In genomic region chr5:139811677-139812397, GRCm38 (mm10) we compare ENCODE assay signal across 14 mouse cellular contexts. TPM values are rescaled to one million over a fixed set of nuclear protein-coding genes. Genes with fewer than 3 reads are reported as not detected.
A peak's percentile ranks its signal among the peaks of the same experiment; 100 is the strongest.
DNase-seq lines count a peak whose midpoint lies in the region; ATAC-seq and TF ChIP-seq lines count a peak whose summit lies in the region.
"Had no signal": no experiment of that assay in that cellular context is flagged by ENCODE, and none has a peak within 500 bp of the region (broad histone marks: within the 10 kb centered on the region; RNA-seq: fewer than 3 reads in every experiment).

No protein-coding gene starts in this region.

- H3K9ac ChIP-seq in kidney, embryonic 15.5 days: no peak overlapping the region
- H3K9ac ChIP-seq in liver, embryonic 16.5 days (ENCODE audit: low read depth, low read length): peak overlapping the region; percentile 40
- H3K9ac ChIP-seq: lung, embryonic 15.5 days had no signal

- ATAC-seq in kidney, embryonic 15.5 days (replicated peaks; ENCODE audit: low FRiP score): no peak
- peak; percentile 60 for ATAC-seq in G1E (ENCODE audit: extremely low read depth, insufficient number of reproducible peaks, low FRiP score, poor library complexity, severe bottlenecking)
- ATAC-seq in common myeloid progenitor, adult 5-6 weeks (replicated peaks; ENCODE audit: low read depth, poor library complexity, severe bottlenecking): peak; percentile 45; the same call in 1 of the 2 replicates
- ATAC-seq in liver, embryonic 16.5 days (ENCODE audit: low read depth): peak; percentile 50

- H3K4me2 ChIP-seq in kidney, embryonic 15.5 days: no peak overlapping the region
- no peak overlapping the region for H3K4me2 ChIP-seq in liver, embryonic 16.5 days (ENCODE audit: low read depth, low read length)
- H3K4me2 ChIP-seq: lung, embryonic 15.5 days had no signal

- H3K27ac ChIP-seq in kidney, embryonic 15.5 days: no peak overlapping the region
- 0 out of 2 replicates have a peak overlapping the region, but pooled peaks have one; percentile 26 for H3K27ac ChIP-seq in liver, embryonic 16.5 days (ENCODE audit: low read length)
- H3K27ac ChIP-seq: lung, embryonic 15.5 days had no signal

- no peaks in the 10 kb centered on the region for H3K36me3 ChIP-seq in kidney, embryonic 15.5 days
- peaks cover 11% of the 10 kb centered on the region for H3K36me3 ChIP-seq in G1E (replicated peaks)
- no peaks in the 10 kb centered on the region for H3K36me3 ChIP-seq in liver, embryonic 16.5 days (ENCODE audit: control insufficient read depth, insufficient read depth)
- H3K36me3 ChIP-seq: lung, embryonic 15.5 days had no signal

- H3K4me3 ChIP-seq in kidney, embryonic 15.5 days (replicated peaks): no peak overlapping the region
- peak overlapping the region; percentile 47; the same call in 1 of the 2 replicates for H3K4me3 ChIP-seq in G1E (ENCODE audit: low read depth, low read length)
- H3K4me3 ChIP-seq in liver, embryonic 16.5 days (ENCODE audit: low read depth, low read length): no peak overlapping the region
- H3K4me3 ChIP-seq: lung, embryonic 15.5 days had no signal

- WGBS in kidney, embryonic 15.5 days: 74% methylated on average over 15 of the region's 15 CpGs
- 46% methylated on average over 15 of the region's 15 CpGs for WGBS in liver, embryonic 16.5 days (ENCODE audit: insufficient replicate concordance)

- TF ChIP-seq CTCF in G1E (IDR thresholded peaks at IDR 0.05; ENCODE audit: low read depth, low read length): no peak

- H3K4me1 ChIP-seq in kidney, embryonic 15.5 days: peaks cover 13% of the 10 kb centered on the region; the same call in 1 of the 2 replicates
- peaks cover 68% of the 10 kb centered on the region for H3K4me1 ChIP-seq in G1E (ENCODE audit: insufficient read depth, low read depth, low read length)
- H3K4me1 ChIP-seq in liver, embryonic 16.5 days (ENCODE audit: control insufficient read depth, low read depth, low read length): peaks cover 45% of the 10 kb centered on the region

- peak; percentile 57 for DNase-seq in kidney, adult 9 months
- DNase-seq in G1E (ENCODE audit: low spot score): peak; percentile 47
- no peak for DNase-seq in layer of hippocampus, postnatal 10 days (ENCODE audit: low spot score in 2 of 2)
- DNase-seq in T-cell, adult 2 months (ENCODE audit: low spot score): no peak
- DNase-seq in adrenal gland, adult 2 months: no peak
- DNase-seq: cerebellum, adult 11-12 months had no signal

- H3K27me3 ChIP-seq in kidney, embryonic 15.5 days: peaks cover 21% of the 10 kb centered on the region
- H3K27me3 ChIP-seq in G1E (ENCODE audit: insufficient read depth, low read length): no peaks in the 10 kb centered on the region; the same call in 1 of the 2 replicates
- H3K27me3 ChIP-seq in liver, embryonic 16.5 days (ENCODE audit: control insufficient read depth, insufficient read depth, low read depth, low read length): peaks cover 3% of the 10 kb centered on the region

- H3K9me3 ChIP-seq in kidney, embryonic 15.5 days (replicated peaks): no peaks in the 10 kb centered on the region
- H3K9me3 ChIP-seq in G1E (replicated peaks): peaks cover 9% of the 10 kb centered on the region
- no peaks in the 10 kb centered on the region; the same call in 1 of the 2 replicates for H3K9me3 ChIP-seq in liver, embryonic 16.5 days (replicated peaks; ENCODE audit: control insufficient read depth, low read length)
- H3K9me3 ChIP-seq: lung, embryonic 15.5 days had no signal

RNA-seq across cellular contexts. Expression of gene Tmem184a, which starts 7.9 kb away (rescaled TPM):
- 5.8 and 7.2 TPM in 2 replicates for polyA plus RNA-seq in kidney, embryonic 15.5 days (2015; fragmentation: Nextera tagmentation; extraction: Ambion mirVana)
- total RNA-seq in G1E (2014; fragmentation: Nextera tagmentation): 2.4 and 3.4 TPM in 2 replicates
- 1.0 and 1.3 TPM in 2 replicates for total RNA-seq in G1E (2017)
- 4.2 and 5.7 TPM in 2 replicates for polyA plus RNA-seq in G1E (2012)
- total RNA-seq in common myeloid progenitor, adult 5-6 weeks (2017): 0.14 TPM in 1 of 2 replicates, not detected in the other
- polyA plus RNA-seq in liver, embryonic 16.5 days (2015; fragmentation: Nextera tagmentation; extraction: Ambion mirVana): 0.95 and 1.7 TPM in 2 replicates
- total RNA-seq in layer of hippocampus, postnatal 10 days (2021): under 1 TPM in 1 of 2 experiments, not detected in 1; 0.85 TPM
- total RNA-seq in adrenal gland, adult 2 months (2021): under 1 TPM; 0.17 TPM
- polyA plus RNA-seq in adrenal gland, adult 2 months (2012; rRNA removed): 0.43 and 1.5 TPM in 2 replicates

RNA-seq across cellular contexts. Expression of gene Gm26938, which starts 14.4 kb away (rescaled TPM):
- not detected in 2 replicates for polyA plus RNA-seq in kidney, embryonic 15.5 days (2015; fragmentation: Nextera tagmentation; extraction: Ambion mirVana)
- not detected in 2 replicates for total RNA-seq in G1E (2014; fragmentation: Nextera tagmentation)
- not detected in 2 replicates for total RNA-seq in G1E (2017)
- not detected in 2 replicates for polyA plus RNA-seq in G1E (2012)
- total RNA-seq in common myeloid progenitor, adult 5-6 weeks (2017): not detected in 2 replicates
- polyA plus RNA-seq in liver, embryonic 16.5 days (2015; fragmentation: Nextera tagmentation; extraction: Ambion mirVana): 0.14 TPM in 1 of 2 replicates, not detected in the other
- total RNA-seq in layer of hippocampus, postnatal 10 days (2021): not detected
- not detected for total RNA-seq in adrenal gland, adult 2 months (2021)
- not detected in 2 replicates for polyA plus RNA-seq in adrenal gland, adult 2 months (2012; rRNA removed)
- total RNA-seq: adrenal gland, postnatal 4 days; hematopoietic stem cell, adult 5-6 weeks; left cerebral cortex, postnatal 10 days had no signal
- polyA plus RNA-seq: large intestine, adult 2 months; lung, embryonic 15.5 days had no signal

RNA-seq across cellular contexts. Expression of gene Psmg3, which starts 14.8 kb away (rescaled TPM):
- 74.0 and 77.8 TPM in 2 replicates for polyA plus RNA-seq in kidney, embryonic 15.5 days (2015; fragmentation: Nextera tagmentation; extraction: Ambion mirVana)
- total RNA-seq in G1E (2014; fragmentation: Nextera tagmentation) (14.0 and 17.5 TPM in 2 replicates), G1E (2017) (29.3 and 34.7 TPM in 2 replicates)
- 50.3 and 52.7 TPM in 2 replicates for polyA plus RNA-seq in G1E (2012)
- total RNA-seq in common myeloid progenitor, adult 5-6 weeks (2017): 24.5 and 24.8 TPM in 2 replicates
- polyA plus RNA-seq in liver, embryonic 16.5 days (2015; fragmentation: Nextera tagmentation; extraction: Ambion mirVana): 35.6 and 37.7 TPM in 2 replicates
- total RNA-seq in layer of hippocampus, postnatal 10 days (2021): 10 to 100 TPM; 16.1 to 23.2 TPM
- total RNA-seq in adrenal gland, adult 2 months (2021): 10 to 100 TPM; 14.8 to 21.5 TPM
- polyA plus RNA-seq in adrenal gland, adult 2 months (2012; rRNA removed): 18.3 and 20.8 TPM in 2 replicates

RNA-seq across cellular contexts. Expression of gene Mafk, which starts 20.5 kb away (rescaled TPM):
- 10.6 and 11.1 TPM in 2 replicates for polyA plus RNA-seq in kidney, embryonic 15.5 days (2015; fragmentation: Nextera tagmentation; extraction: Ambion mirVana)
- total RNA-seq in G1E (2014; fragmentation: Nextera tagmentation) (6.6 and 14.6 TPM in 2 replicates), G1E (2017) (24.9 and 30.9 TPM in 2 replicates)
- 34.5 and 39.6 TPM in 2 replicates for polyA plus RNA-seq in G1E (2012)
- 36.0 and 38.4 TPM in 2 replicates for total RNA-seq in common myeloid progenitor, adult 5-6 weeks (2017)
- 43.3 and 44.6 TPM in 2 replicates for polyA plus RNA-seq in liver, embryonic 16.5 days (2015; fragmentation: Nextera tagmentation; extraction: Ambion mirVana)
- 10 to 100 TPM; 10.3 to 10.4 TPM for total RNA-seq in layer of hippocampus, postnatal 10 days (2021)
- total RNA-seq in adrenal gland, adult 2 months (2021): 10 to 100 TPM; 32.1 to 34.1 TPM
- polyA plus RNA-seq in adrenal gland, adult 2 months (2012; rRNA removed): 28.8 and 29.8 TPM in 2 replicates

RNA-seq across cellular contexts. Expression of gene Ints1, which starts 36.4 kb away (rescaled TPM):
- 26.1 and 27.7 TPM in 2 replicates for polyA plus RNA-seq in kidney, embryonic 15.5 days (2015; fragmentation: Nextera tagmentation; extraction: Ambion mirVana)
- total RNA-seq in G1E (2014; fragmentation: Nextera tagmentation) (67.6 and 84.0 TPM in 2 replicates), G1E (2017) (22.1 and 25.2 TPM in 2 replicates)
- polyA plus RNA-seq in G1E (2012): 108 and 115 TPM in 2 replicates
- total RNA-seq in common myeloid progenitor, adult 5-6 weeks (2017): 20.4 and 32.7 TPM in 2 replicates
- polyA plus RNA-seq in liver, embryonic 16.5 days (2015; fragmentation: Nextera tagmentation; extraction: Ambion mirVana): 10.4 and 11.2 TPM in 2 replicates
- total RNA-seq in layer of hippocampus, postnatal 10 days (2021): 10 to 100 TPM; 91.7 to 93.3 TPM
- total RNA-seq in adrenal gland, adult 2 months (2021): 10 to 100 TPM; 50.6 to 55.9 TPM
- polyA plus RNA-seq in adrenal gland, adult 2 months (2012; rRNA removed): 77.2 and 91.0 TPM in 2 replicates

Comparison
In these comparisons a context has a peak if more than half of its experiments do, and no peak if none do; other contexts are left out.
1. DNase-seq: peak in kidney, adult 9 months (single experiment) and G1E (single experiment); none in layer of hippocampus, postnatal 10 days (0 of 2), T-cell, adult 2 months (single experiment) and adrenal gland, adult 2 months (single experiment).